Mouse (Mus musculus) liver, embryonic 14.5 days (tissue): ENCODE data around the gene Pcca. TPM values are rescaled to one million over a fixed set of nuclear protein-coding genes. Genes with fewer than 3 reads are reported as not detected.

Experiments
- ATAC-seq: fragments of 200-750 bp; cut with Nextera tagmentation; 2 replicates; pipeline ENCODE4 v1.8.0; 2017; ENCODE audit warnings: moderate number of reproducible peaks, mild to moderate bottlenecking, moderate library complexity; ENCODE audit not compliant: insufficient read depth
- DNase-seq, 3 experiments: peaks; one replicate each; pipeline ENCODE4 v3.0.0-alpha.2; 2012 to 2013; ENCODE audit warnings: low read depth in 3 of 3, low spot score in 3 of 3
- H3K27ac ChIP-seq: fragments of 300-500 bp; sonication (generic); 2 replicates; pipeline ENCODE4 v1.5.1; 2014; ENCODE audit warnings: moderate library complexity, mild to moderate bottlenecking, control low read depth, inconsistent platforms
- H3K27me3 ChIP-seq: fragments of 300-500 bp; sonication (generic); 2 replicates; pipeline ENCODE4 v1.6.1; 2014; ENCODE audit warnings: mild to moderate bottlenecking, low read length, moderate library complexity; ENCODE audit not compliant: control insufficient read depth, insufficient read depth
- H3K36me3 ChIP-seq: fragments of 300-500 bp; sonication (generic); replicated peaks from 2 replicates; pipeline ENCODE4 v1.6.1; 2014; ENCODE audit warnings: low read depth; ENCODE audit not compliant: control insufficient read depth, insufficient read depth
- H3K4me1 ChIP-seq, 2 experiments: fragments of 200-500 bp in 1 of 2; fragments of 300-500 bp in 1 of 2; sonication (generic) in 1 of 2; replicated peaks; 2 replicates each; pipeline ENCODE4 v1.6.1; 2012 to 2014; ENCODE audit warnings: antibody characterized with exemption in 1 of 2, inconsistent platforms in 1 of 2, low read length in 1 of 2; ENCODE audit not compliant: control insufficient read depth in 2 of 2, insufficient read depth in 2 of 2
- H3K4me2 ChIP-seq: fragments of 300-500 bp; sonication (generic); 2 replicates; pipeline ENCODE4 v1.6.1; 2014; ENCODE audit warnings: low read depth, mild to moderate bottlenecking, control low read depth, moderate library complexity
- H3K4me3 ChIP-seq, 2 experiments: fragments of 200-500 bp in 1 of 2; fragments of 300-500 bp in 1 of 2; sonication (generic) in 1 of 2; 2 replicates each; pipeline ENCODE4 v1.5.1; 2012 to 2014; ENCODE audit warnings: low read depth in 2 of 2, low read length in 2 of 2, mild to moderate bottlenecking in 2 of 2, control low read depth in 1 of 2, inconsistent platforms in 1 of 2, moderate library complexity in 1 of 2; ENCODE audit not compliant: insufficient read depth in 1 of 2
- H3K9ac ChIP-seq: fragments of 300-500 bp; sonication (generic); replicated peaks from 2 replicates; pipeline ENCODE4 v1.6.1; 2014; ENCODE audit warnings: mild to moderate bottlenecking, control low read depth, moderate library complexity
- H3K9me3 ChIP-seq: fragments of 300-500 bp; sonication (generic); 2 replicates; pipeline ENCODE4 v1.6.1; 2016; ENCODE audit warnings: low read length, mixed read lengths; ENCODE audit not compliant: control insufficient read depth
- CTCF ChIP-seq: IDR thresholded peaks from 2 replicates; pipeline ENCODE4 v1.5.1; 2016; ENCODE audit warnings: antibody characterized with exemption, low read depth, control low read depth
- EP300 ChIP-seq: IDR thresholded peaks from 2 replicates; pipeline ENCODE4 v1.6.1; 2016; ENCODE audit warnings: antibody characterized with exemption, low read depth
- WGBS: fragments of 180-500 bp; shearing (Covaris S2); extraction: QIAGEN DNeasy Blood & Tissue Kit; methylation state at CpG from one replicate; pipeline ENCODE4 v1.1.7; 2014; ENCODE audit not compliant: insufficient replicate concordance; 5-methylcytosine and 5-hydroxymethylcytosine counted together
- polyA plus RNA-seq, 2 experiments: library from polyadenylated mRNA; depleted of rRNA in 1 of 2; stranded (reverse) in 1 of 2; unstranded in 1 of 2; fragments of >200 nt; fragmentation: Nextera tagmentation in 1 of 2; extraction: Ambion mirVana in 1 of 2; gene quantifications; 2 replicates each; pipeline versions ENCODE4 v1.2.1 to v1.2.3; 2012 to 2014

The Pcca gene
- polyA plus RNA-seq, 2 experiments: 8.9 to 9.8 TPM

DNA sequence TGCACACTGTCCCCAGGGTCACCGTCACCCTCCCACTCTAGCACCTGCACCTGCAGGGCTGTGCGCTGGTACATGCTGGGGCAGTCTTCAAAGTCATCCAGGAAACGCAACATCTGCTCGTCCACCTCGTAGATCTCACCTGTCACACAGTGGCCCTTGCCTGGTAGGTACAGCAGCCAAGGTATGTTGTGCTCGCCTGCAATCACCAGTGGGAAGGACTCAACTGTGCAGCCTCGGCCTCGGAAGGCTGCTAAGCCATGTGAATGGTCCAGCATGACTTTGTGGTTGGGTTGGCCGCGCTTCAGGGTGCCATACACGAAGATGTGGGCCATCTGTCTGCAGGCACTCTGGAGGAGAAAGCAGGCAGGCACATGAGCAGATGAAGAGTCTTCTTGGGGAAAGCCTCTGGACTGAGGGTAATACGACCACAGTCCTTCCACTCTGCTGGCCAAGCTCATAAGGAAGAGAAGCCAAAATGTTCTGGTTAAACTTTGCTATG, 357.4 kb downstream of the Pcca start:
- Histone ChIP-seq H3K4me3 (no peak overlapping the region), H3K27me3 (no peaks in the 10 kb centered on the region), H3K9me3 (no peaks in the 10 kb centered on the region), H3K27ac (no peak overlapping the region), H3K36me3 (no peaks in the 10 kb centered on the region; the same call in 1 of the 2 replicates), H3K4me1 (no peaks in the 10 kb centered on the region), H3K4me2 (no peak overlapping the region), H3K9ac (no peak overlapping the region)
- WGBS: 75% methylated on average over 12 of the region's 12 CpGs
- ATAC-seq (no peak), DNase-seq (no peak)
- TF ChIP-seq CTCF (no peak), EP300 (no peak)

- 81% methylated on average over 1 of the region's 1 CpGs for WGBS
- H3K4me2 ChIP-seq: no peak overlapping the region
- H3K4me1 ChIP-seq: no peaks in the 10 kb centered on the region
- H3K36me3 ChIP-seq: no peaks in the 10 kb centered on the region
- H3K9ac ChIP-seq: no peak overlapping the region
- H3K27me3 ChIP-seq: no peaks in the 10 kb centered on the region
- TF ChIP-seq EP300: no peak
- no peak overlapping the region for H3K27ac ChIP-seq
- H3K4me3 ChIP-seq: no peak overlapping the region
- ATAC-seq: no peak
- DNase-seq: no peak
- H3K9me3 ChIP-seq: no peaks in the 10 kb centered on the region
Observed at GRCm38 (mm10) chr14:122896106-122896505, 362.0 kb downstream of the Pcca start.

DNA sequence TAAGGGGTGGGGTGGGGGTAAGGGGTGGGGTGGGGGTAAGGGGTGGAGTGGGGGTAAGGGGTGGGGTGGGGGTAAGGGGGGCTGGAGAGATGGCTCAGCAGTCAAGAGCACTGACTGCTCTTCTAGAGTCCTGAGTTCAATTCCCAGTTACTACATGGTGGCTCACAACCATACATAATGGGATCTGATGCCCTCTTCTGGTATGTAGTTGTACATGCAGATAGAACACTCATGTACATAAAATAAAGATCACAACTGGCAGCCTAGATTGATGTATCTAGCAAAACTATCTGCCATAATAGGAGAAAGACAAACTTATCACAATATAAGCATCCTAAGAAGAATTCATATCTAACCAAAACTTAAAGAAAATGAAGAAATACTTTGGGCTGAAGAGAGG, 364.4 kb downstream of the Pcca start:
- Histone ChIP-seq H3K4me2 (no peak overlapping the region), H3K4me3 (no peak overlapping the region), H3K9me3 (no peaks in the 10 kb centered on the region), H3K27me3 (no peaks in the 10 kb centered on the region), H3K27ac (no peak overlapping the region), H3K36me3 (no peaks in the 10 kb centered on the region), H3K4me1 (peaks cover 0 to 4% of the 10 kb centered on the region in 2 experiments; a peak in 2 of 4 replicates), H3K9ac (no peak overlapping the region)
- ATAC-seq (no peak), DNase-seq (no peak)
- peak; percentile 9; the same call in 1 of the 2 replicates for TF ChIP-seq CTCF
- TF ChIP-seq EP300: no peak

DNA sequence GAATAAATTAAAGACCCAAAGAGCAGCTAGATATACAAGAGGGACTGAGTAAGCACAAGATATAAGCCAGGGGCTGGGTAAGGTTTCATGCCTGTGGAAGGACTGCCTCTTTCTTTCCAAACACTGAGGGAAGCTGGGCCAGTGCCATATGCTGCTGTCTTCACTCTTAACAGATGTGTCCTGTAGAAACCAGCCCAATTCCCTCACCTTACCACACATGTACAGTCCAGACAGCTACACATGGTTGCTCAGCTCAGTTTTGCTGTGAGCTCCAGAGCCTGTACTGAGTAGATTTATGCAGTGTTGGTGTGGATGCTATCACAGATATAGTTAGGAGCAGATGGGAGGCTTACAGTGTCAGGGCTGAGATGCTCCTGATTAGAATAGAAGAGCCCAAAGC, 366.6 kb downstream of the Pcca start:
- Histone ChIP-seq H3K4me2 (no peak overlapping the region), H3K9ac (no peak overlapping the region), H3K4me3 (no peak overlapping the region), H3K9me3 (no peaks in the 10 kb centered on the region), H3K4me1 (peaks cover 0 to 4% of the 10 kb centered on the region in 2 experiments; a peak in 2 of 4 replicates), H3K36me3 (no peaks in the 10 kb centered on the region), H3K27me3 (no peaks in the 10 kb centered on the region), H3K27ac (no peak overlapping the region)
- ATAC-seq (no peak; the same call in 1 of the 2 replicates), DNase-seq (no peak)
- TF ChIP-seq CTCF (no peak), EP300 (no peak)

DNA sequence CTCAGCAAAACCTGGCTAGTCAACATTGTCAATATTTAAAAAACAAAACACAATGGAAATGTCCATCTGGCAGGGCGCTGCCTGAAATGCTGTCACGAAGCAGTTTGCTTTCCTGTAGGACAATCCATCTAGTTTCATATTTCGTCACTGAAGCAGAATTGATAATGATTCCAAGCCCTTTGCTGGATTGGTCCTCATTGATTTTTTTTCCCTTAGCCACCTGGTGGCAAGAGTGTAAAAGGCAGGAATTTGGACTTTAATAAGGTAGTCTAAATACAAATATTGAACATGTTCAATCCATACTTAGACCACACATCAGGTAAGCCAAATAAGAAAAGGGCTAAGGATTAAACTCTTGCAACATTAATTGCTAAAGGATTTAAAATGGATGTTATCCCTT, 367.1 kb downstream of the Pcca start:
- 60% methylated on average over 3 of the region's 3 CpGs for WGBS
- ATAC-seq (no peak), DNase-seq (no peak)

More for the DNA sequence above, 367.1 kb downstream of the Pcca start:
- no peaks in the 10 kb centered on the region for H3K27me3 ChIP-seq
- TF ChIP-seq CTCF (no peak), EP300 (no peak)
- peaks cover 0 to 4% of the 10 kb centered on the region in 2 experiments; a peak in 2 of 4 replicates for H3K4me1 ChIP-seq
- H3K9ac ChIP-seq: no peak overlapping the region
- H3K4me3 ChIP-seq: no peak overlapping the region
- no peak overlapping the region for H3K27ac ChIP-seq
- H3K9me3 ChIP-seq: no peaks in the 10 kb centered on the region
- H3K4me2 ChIP-seq: no peak overlapping the region
- no peaks in the 10 kb centered on the region for H3K36me3 ChIP-seq
